21 mouse cellular contexts compared by ENCODE assay signal in the genomic region with DNA sequence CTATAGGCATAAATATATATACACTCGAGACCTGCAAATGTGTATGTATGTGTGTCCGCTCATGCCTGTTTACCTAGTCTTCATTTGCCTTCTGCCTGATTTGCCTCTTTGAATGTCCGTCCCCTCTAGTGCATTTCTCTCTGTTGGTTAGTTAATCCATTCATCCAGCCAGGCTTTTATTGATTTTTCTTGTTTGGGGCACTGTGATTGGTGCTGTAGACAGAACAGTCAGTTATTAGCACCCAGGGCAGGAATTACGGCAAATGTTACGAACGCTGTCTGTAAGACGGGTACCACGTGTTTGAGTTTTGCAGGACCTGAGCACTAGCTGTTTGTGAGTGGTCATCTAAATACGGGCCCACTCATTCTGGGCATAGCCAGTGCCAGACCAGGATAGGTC. TPM values are rescaled to one million over a fixed set of nuclear protein-coding genes. Genes with fewer than 3 reads are reported as not detected.
DNase-seq lines count a peak whose midpoint lies in the region; ATAC-seq and TF ChIP-seq lines count a peak whose summit lies in the region.
"Had no signal": no experiment of that assay in that cellular context is flagged by ENCODE, and none has a peak within 500 bp of the region (broad histone marks: within the 10 kb centered on the region; RNA-seq: fewer than 3 reads in every experiment).

No protein-coding gene starts in this region.

- H3K4me2 ChIP-seq in forebrain, embryonic 12.5 days, result no peak overlapping the region
- no peak overlapping the region for H3K4me2 ChIP-seq in midbrain, postnatal 0 days (ENCODE audit: low read depth, low read length, poor library complexity, severe bottlenecking)
- H3K4me2 ChIP-seq in midbrain, embryonic 16.5 days (ENCODE audit: low read length), result no peak overlapping the region
- H3K4me2 ChIP-seq: heart, embryonic 12.5 days had no signal

- no peak for TF ChIP-seq CTCF in layer of hippocampus, adult 2 months (conservative IDR thresholded peaks at IDR 0.05)
- no peak for TF ChIP-seq CTCF in midbrain, postnatal 0 days (IDR thresholded peaks at IDR 0.05)
- TF ChIP-seq CTCF in kidney, adult 2 months (conservative IDR thresholded peaks at IDR 0.05; ENCODE audit: insufficient read depth, insufficient read length, low read depth, low read length), result no peak

- no peak for DNase-seq in forebrain, embryonic 10.5 days (ENCODE audit: extremely low spot score, low spot score)
- no peak for DNase-seq in layer of hippocampus, adult 2 months (ENCODE audit: low spot score in 2 of 2)
- no peak for DNase-seq in layer of hippocampus, adult 9-10 months (ENCODE audit: low spot score)
- no peak for DNase-seq in midbrain, postnatal 0 days (ENCODE audit: low spot score)
- DNase-seq in retina, postnatal 1 day, result peak; percentile 24
- no peak for DNase-seq in kidney, adult 2 months
- DNase-seq: adrenal gland, adult 2 months; cerebellum, adult 2 months; cerebellum, postnatal 36 days; gastrocnemius, postnatal 10 days; heart, adult 11 months; heart, postnatal 14 days; kidney, postnatal 36 days; lung, adult 2 months; right cerebral cortex, postnatal 4 days; thymus, postnatal 14 days had no signal

- no peaks in the 10 kb centered on the region for H3K9me3 ChIP-seq in forebrain, embryonic 12.5 days
- H3K9me3 ChIP-seq in forebrain, embryonic 10.5 days, result no peaks in the 10 kb centered on the region
- H3K9me3 ChIP-seq in midbrain, postnatal 0 days (ENCODE audit: low read length), result no peaks in the 10 kb centered on the region
- no peaks in the 10 kb centered on the region for H3K9me3 ChIP-seq in midbrain, embryonic 16.5 days (replicated peaks; ENCODE audit: control insufficient read depth, low read length, poor library complexity, severe bottlenecking)
- H3K9me3 ChIP-seq: heart, embryonic 12.5 days had no signal

- H3K9ac ChIP-seq in forebrain, embryonic 12.5 days, result no peak overlapping the region
- no peak overlapping the region for H3K9ac ChIP-seq in midbrain, postnatal 0 days (replicated peaks; ENCODE audit: low read length, poor library complexity, severe bottlenecking)
- no peak overlapping the region for H3K9ac ChIP-seq in midbrain, embryonic 16.5 days (ENCODE audit: low read depth, low read length)
- H3K9ac ChIP-seq: heart, embryonic 12.5 days had no signal

- H3K4me3 ChIP-seq in forebrain, embryonic 12.5 days (replicated peaks), result no peak overlapping the region
- no peak overlapping the region for H3K4me3 ChIP-seq in forebrain, embryonic 10.5 days
- H3K4me3 ChIP-seq in layer of hippocampus, adult 2 months, result no peak overlapping the region
- H3K4me3 ChIP-seq in midbrain, postnatal 0 days (ENCODE audit: low read depth, low read length), result no peak overlapping the region
- no peak overlapping the region for H3K4me3 ChIP-seq in midbrain, embryonic 16.5 days (ENCODE audit: low read depth, low read length)
- H3K4me3 ChIP-seq in kidney, adult 2 months (ENCODE audit: insufficient read depth, low read depth, low read length), result no peak overlapping the region
- H3K4me3 ChIP-seq: heart, embryonic 12.5 days had no signal

- TF ChIP-seq POLR2A in kidney, adult 2 months (IDR thresholded peaks at IDR 0.05; ENCODE audit: low read depth, low read length), result no peak

- 0 out of 2 replicates have a peak, but pooled peaks have one; percentile 14 for ATAC-seq in forebrain, embryonic 12.5 days (ENCODE audit: low FRiP score)
- ATAC-seq in midbrain, postnatal 0 days (ENCODE audit: low FRiP score), result peak; percentile 17; the same call in 1 of the 2 replicates
- no peak for ATAC-seq in midbrain, embryonic 16.5 days
- ATAC-seq: inflammation-experienced regulatory T-cells, adult 6 months had no signal

- no peaks in the 10 kb centered on the region for H3K36me3 ChIP-seq in forebrain, embryonic 12.5 days (replicated peaks)
- no peaks in the 10 kb centered on the region for H3K36me3 ChIP-seq in forebrain, embryonic 10.5 days (replicated peaks)
- H3K36me3 ChIP-seq in midbrain, postnatal 0 days (ENCODE audit: insufficient read depth, low read length), result no peaks in the 10 kb centered on the region
- no peaks in the 10 kb centered on the region for H3K36me3 ChIP-seq in midbrain, embryonic 16.5 days (ENCODE audit: control insufficient read depth, insufficient read depth, low read length)
- H3K36me3 ChIP-seq in kidney, adult 2 months (ENCODE audit: control insufficient read depth, insufficient read depth, low read length), result no peaks in the 10 kb centered on the region
- H3K36me3 ChIP-seq: heart, embryonic 12.5 days had no signal

- WGBS in forebrain, embryonic 12.5 days, result 77% methylated on average over 9 of the region's 9 CpGs
- 85% methylated on average over 9 of the region's 9 CpGs for WGBS in forebrain, embryonic 10.5 days
- WGBS in midbrain, postnatal 0 days, result 89% methylated on average over 9 of the region's 9 CpGs
- 74% methylated on average over 9 of the region's 9 CpGs for WGBS in midbrain, embryonic 16.5 days
- WGBS in kidney, adult 2 months, result 97% methylated on average over 9 of the region's 9 CpGs

- H3K27ac ChIP-seq in forebrain, embryonic 12.5 days, result no peak overlapping the region
- no peak overlapping the region for H3K27ac ChIP-seq in forebrain, embryonic 10.5 days
- peak overlapping the region; percentile 6; the same call in 1 of the 2 replicates for H3K27ac ChIP-seq in layer of hippocampus, adult 2 months
- no peak overlapping the region for H3K27ac ChIP-seq in midbrain, postnatal 0 days (ENCODE audit: low read depth, low read length)
- no peak overlapping the region for H3K27ac ChIP-seq in midbrain, embryonic 16.5 days (ENCODE audit: low read length)
- H3K27ac ChIP-seq in kidney, adult 2 months (ENCODE audit: insufficient read depth, low read depth, low read length), result no peak overlapping the region
- H3K27ac ChIP-seq: macrophage had no signal

- H3K4me1 ChIP-seq in forebrain, embryonic 12.5 days, result peaks cover 22% of the 10 kb centered on the region
- peaks cover 27% of the 10 kb centered on the region for H3K4me1 ChIP-seq in forebrain, embryonic 10.5 days
- H3K4me1 ChIP-seq in midbrain, postnatal 0 days (ENCODE audit: insufficient read depth, low read length), result no peaks in the 10 kb centered on the region
- H3K4me1 ChIP-seq in midbrain, embryonic 16.5 days (ENCODE audit: control insufficient read depth, insufficient read depth, low read length), result peaks cover 9% of the 10 kb centered on the region
- H3K4me1 ChIP-seq in kidney, adult 2 months (ENCODE audit: control insufficient read depth, insufficient read depth, low read length), result no peaks in the 10 kb centered on the region

- no peaks in the 10 kb centered on the region for H3K27me3 ChIP-seq in forebrain, embryonic 12.5 days
- no peaks in the 10 kb centered on the region for H3K27me3 ChIP-seq in forebrain, embryonic 10.5 days (ENCODE audit: poor library complexity, severe bottlenecking)
- H3K27me3 ChIP-seq in midbrain, postnatal 0 days (ENCODE audit: insufficient read depth, low read length), result no peaks in the 10 kb centered on the region
- H3K27me3 ChIP-seq in midbrain, embryonic 16.5 days (ENCODE audit: control insufficient read depth, insufficient read depth, low read depth, low read length), result no peaks in the 10 kb centered on the region
- no peaks in the 10 kb centered on the region for H3K27me3 ChIP-seq in kidney, adult 2 months (replicated peaks; ENCODE audit: control insufficient read depth, insufficient read depth, low read length)
- H3K27me3 ChIP-seq: heart, embryonic 12.5 days had no signal

RNA-seq across cellular contexts. Expression of a gene that starts 40.8 kb away (rescaled TPM):
- 40.9 and 41.2 TPM in 2 replicates for polyA plus RNA-seq in forebrain, embryonic 12.5 days (2016; fragmentation: Nextera tagmentation; extraction: Ambion mirVana)
- polyA plus RNA-seq in forebrain, embryonic 10.5 days (2016; fragmentation: Nextera tagmentation; extraction: Ambion mirVana), result 35.3 and 36.8 TPM in 2 replicates
- 10 to 100 TPM; 55.6 to 56.3 TPM for total RNA-seq in layer of hippocampus, adult 2 months (2021)
- total RNA-seq in midbrain, postnatal 0 days (2014; rRNA removed), result 54.9 and 63.5 TPM in 2 replicates
- polyA plus RNA-seq in midbrain, postnatal 0 days (2015; fragmentation: Nextera tagmentation; extraction: Ambion mirVana), result 28.3 and 30.2 TPM in 2 replicates
- 32.1 and 32.3 TPM in 2 replicates for polyA plus RNA-seq in midbrain, embryonic 16.5 days (2015; fragmentation: Nextera tagmentation; extraction: Ambion mirVana)
- polyA plus RNA-seq in kidney, adult 2 months (2012; rRNA removed), result 19.1 and 23.7 TPM in 2 replicates
